Comparison of ENCODE assay signal across 13 mouse cellular contexts in the genomic region with DNA sequence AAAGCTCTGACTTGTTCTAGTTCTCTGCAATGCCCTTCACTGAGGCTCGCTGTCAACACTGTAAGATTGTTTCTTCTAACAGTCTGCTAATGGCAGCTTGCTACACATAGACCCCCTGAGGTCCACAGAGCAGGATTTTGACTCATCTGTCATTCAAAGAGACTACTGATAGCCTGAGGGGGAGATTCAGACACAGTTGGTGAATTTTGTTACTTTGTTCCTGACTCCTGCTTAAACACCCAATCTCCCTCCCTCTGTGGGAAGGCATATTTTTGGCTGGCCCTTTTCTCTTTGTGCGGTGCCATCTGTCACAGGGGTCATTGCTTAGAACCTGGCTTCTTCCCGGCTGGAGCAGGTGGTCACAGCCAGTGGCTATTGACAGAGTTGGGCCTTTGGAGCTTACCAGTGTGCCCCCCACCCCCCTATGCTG. TPM values are rescaled to one million over a fixed set of nuclear protein-coding genes. Genes with fewer than 3 reads are reported as not detected.
A peak's percentile ranks its signal among the peaks of the same experiment; 100 is the strongest.
DNase-seq lines count a peak whose midpoint lies in the region; ATAC-seq lines count a peak whose summit lies in the region.
"Had no signal": no experiment of that assay in that cellular context is flagged by ENCODE, and none has a peak within 500 bp of the region (broad histone marks: within the 10 kb centered on the region; RNA-seq: fewer than 3 reads in every experiment).

No protein-coding gene starts in this region.

- no peaks in the 10 kb centered on the region for H3K27me3 ChIP-seq in forebrain, embryonic 13.5 days
- H3K27me3 ChIP-seq in midbrain, embryonic 13.5 days = no peaks in the 10 kb centered on the region

- ATAC-seq in forebrain, embryonic 13.5 days = peak; percentile 73
- ATAC-seq in midbrain, embryonic 13.5 days = peak; percentile 82

- H3K4me2 ChIP-seq in forebrain, embryonic 13.5 days = no peak overlapping the region
- H3K4me2 ChIP-seq in midbrain, embryonic 13.5 days (replicated peaks) = peak overlapping the region; percentile 13; the same call in 1 of the 2 replicates
- H3K4me2 ChIP-seq: heart, embryonic 12.5 days had no signal

- H3K9me3 ChIP-seq in forebrain, embryonic 13.5 days (replicated peaks) = no peaks in the 10 kb centered on the region
- H3K9me3 ChIP-seq in midbrain, embryonic 13.5 days = no peaks in the 10 kb centered on the region
- H3K9me3 ChIP-seq: heart, embryonic 12.5 days had no signal

- 7% methylated on average over 3 of the region's 3 CpGs for WGBS in forebrain, embryonic 13.5 days
- WGBS in midbrain, embryonic 13.5 days = 8% methylated on average over 3 of the region's 3 CpGs

- peaks cover 34% of the 10 kb centered on the region for H3K4me1 ChIP-seq in forebrain, embryonic 13.5 days
- H3K4me1 ChIP-seq in midbrain, embryonic 13.5 days (replicated peaks) = peaks cover 47% of the 10 kb centered on the region
- H3K4me1 ChIP-seq: heart, embryonic 12.5 days had no signal

- 0 out of 2 replicates have a peak overlapping the region, but pooled peaks have one; percentile 3 for H3K9ac ChIP-seq in forebrain, embryonic 13.5 days
- H3K9ac ChIP-seq in midbrain, embryonic 13.5 days (replicated peaks) = no peak overlapping the region
- H3K9ac ChIP-seq: heart, embryonic 12.5 days had no signal

- H3K36me3 ChIP-seq in forebrain, embryonic 13.5 days (ENCODE audit: poor library complexity, severe bottlenecking) = no peaks in the 10 kb centered on the region
- H3K36me3 ChIP-seq in midbrain, embryonic 13.5 days = no peaks in the 10 kb centered on the region
- H3K36me3 ChIP-seq: heart, embryonic 12.5 days had no signal

- intact Hi-C loops in left cerebral cortex, postnatal 36 days (cut with DNase I) = no loop called here

- H3K4me3 ChIP-seq in forebrain, embryonic 13.5 days = no peak overlapping the region
- no peak overlapping the region for H3K4me3 ChIP-seq in midbrain, embryonic 13.5 days (replicated peaks)
- H3K4me3 ChIP-seq: heart, embryonic 12.5 days had no signal

- peak; percentile 12 for DNase-seq in NIH3T3 (ENCODE audit: low read depth)
- peak; percentile 94 for DNase-seq in cerebellum, adult 9-11 months
- DNase-seq in gastrocnemius, adult 8-10 months (ENCODE audit: low spot score in 2 of 2) = no peak
- no peak for DNase-seq in spleen, postnatal 36 days (ENCODE audit: low spot score in 2 of 2)
- DNase-seq in spleen, postnatal 14 days (ENCODE audit: low spot score in 2 of 2) = no peak
- no peak for DNase-seq in left cerebral cortex, postnatal 36 days (ENCODE audit: low spot score in 2 of 2)
- DNase-seq: liver; thymus, postnatal 4 days had no signal

- H3K27ac ChIP-seq in forebrain, embryonic 13.5 days = peak overlapping the region; percentile 80
- peak overlapping the region; percentile 87 for H3K27ac ChIP-seq in midbrain, embryonic 13.5 days
- H3K27ac ChIP-seq: kidney, postnatal 0 days; macrophage had no signal

RNA-seq across cellular contexts. Expression of gene Scn8a, which starts 40.1 kb away (rescaled TPM):
- polyA plus RNA-seq in forebrain, embryonic 13.5 days (2015; fragmentation: Nextera tagmentation; extraction: Ambion mirVana) = 13.3 and 17.1 TPM in 2 replicates
- 20.2 and 23.0 TPM in 2 replicates for polyA plus RNA-seq in midbrain, embryonic 13.5 days (2015; fragmentation: Nextera tagmentation; extraction: Ambion mirVana)
- under 1 TPM in 3 of 4 experiments, not detected in 1; 0.12 to 0.22 (median 0.20) TPM for total RNA-seq in gastrocnemius, adult 8-10 months (2022)
- 100 to 1,000 TPM; 222 to 250 TPM for total RNA-seq in left cerebral cortex, postnatal 36 days (2021)
- polyA plus RNA-seq: macrophage had no signal

Comparison
In these comparisons a context has a peak if more than half of its experiments do, and no peak if none do; other contexts are left out.
1. DNase-seq: peak in NIH3T3 (single experiment) and cerebellum, adult 9-11 months (single experiment); none in gastrocnemius, adult 8-10 months (0 of 2), spleen, postnatal 36 days (0 of 2), spleen, postnatal 14 days (0 of 2) and left cerebral cortex, postnatal 36 days (0 of 2).
2. RNA of gene Scn8a, which starts 40.1 kb away (total RNA-seq): 222 to 250 TPM in left cerebral cortex, postnatal 36 days; 0.12 to 0.22 TPM in gastrocnemius, adult 8-10 months; every median in the first group is over 100 times any median in the second.